Mouse (Mus musculus) bone marrow macrophage, adult 2 months (primary cell): ENCODE data around the gene Myh9. TPM values are rescaled to one million over a fixed set of nuclear protein-coding genes. Genes with fewer than 3 reads are reported as not detected.
A peak's percentile ranks its signal among the peaks of the same experiment; 100 is the strongest.

Experiments
- H3K27ac ChIP-seq: 2 replicates; pipeline ENCODE4 v1.5.1; 2012; ENCODE audit warnings: low read depth, low read length; ENCODE audit not compliant: insufficient read depth
- H3K4me1 ChIP-seq: 2 replicates; pipeline ENCODE4 v1.6.1; 2012; ENCODE audit warnings: low read length; ENCODE audit not compliant: control insufficient read depth, insufficient read depth
- H3K4me3 ChIP-seq: 2 replicates; pipeline ENCODE4 v1.5.1; 2012; ENCODE audit warnings: mild to moderate bottlenecking, low read length, moderate library complexity; ENCODE audit not compliant: insufficient read depth
- CTCF ChIP-seq: IDR thresholded peaks from 2 replicates; pipeline ENCODE4 v1.5.1; 2012; ENCODE audit warnings: low read depth, mild to moderate bottlenecking, low read length, moderate library complexity
- POLR2A ChIP-seq: IDR thresholded peaks from 2 replicates; pipeline ENCODE4 v1.6.1; 2012; ENCODE audit warnings: mild to moderate bottlenecking, low read depth, low read length, borderline replicate concordance
- polyA plus RNA-seq: library from polyadenylated mRNA; stranded (reverse); fragments of >200 nt; gene quantifications from 2 replicates; pipeline ENCODE4 v1.2.4, GENCODE M21; 2012; ENCODE audit not compliant: missing spikeins, insufficient read depth, insufficient read length

The Myh9 gene
- polyA plus RNA-seq, 1 experiment = 194 TPM

DNA sequence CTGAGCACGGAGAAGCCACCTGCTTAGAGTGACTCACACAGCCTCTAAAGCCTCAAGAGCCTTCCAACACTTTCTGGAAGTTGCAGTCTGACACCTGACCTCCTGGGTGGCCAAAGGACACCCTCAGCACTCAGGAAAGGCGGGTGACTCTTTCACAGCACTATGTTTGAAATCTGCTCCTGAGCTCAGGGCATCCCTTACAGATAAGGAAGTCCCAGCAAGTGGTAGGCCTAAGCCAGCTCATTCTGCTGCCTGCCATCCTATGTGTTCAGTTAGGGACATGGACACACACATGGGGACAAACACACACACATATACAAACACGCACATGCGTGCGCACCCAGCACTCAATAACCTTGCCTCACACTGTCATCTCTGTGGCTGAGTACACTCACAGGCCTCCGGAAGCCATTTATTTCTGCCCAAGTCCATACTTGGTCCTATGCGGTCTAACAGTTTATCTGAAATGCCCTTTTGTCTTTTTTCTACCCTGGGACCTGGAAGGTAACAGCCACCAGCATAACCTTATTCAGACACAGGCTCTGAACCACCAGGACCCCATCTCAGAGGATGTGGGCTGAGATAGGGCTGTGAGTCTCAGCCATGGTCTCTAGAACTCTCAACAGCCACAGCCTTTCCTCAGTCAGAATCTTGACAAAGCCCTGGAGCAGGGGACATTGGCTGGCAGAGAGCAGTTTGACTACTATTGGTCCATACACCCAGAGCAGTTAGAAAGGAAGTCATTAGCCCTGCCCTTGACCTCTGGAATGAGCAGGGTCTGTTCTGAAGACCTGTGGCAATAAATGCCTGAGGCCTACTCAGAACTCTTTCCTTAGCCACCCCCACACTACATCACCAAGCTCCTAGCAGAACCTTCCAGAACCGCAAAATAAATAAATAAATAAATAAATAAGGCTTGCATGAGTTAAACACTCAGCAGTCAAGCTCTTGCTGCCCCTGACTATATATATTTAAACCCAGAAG is 42.2 kb downstream of the Myh9 start:
- H3K4me3 ChIP-seq = no peak overlapping the region
- peak overlapping the region; percentile 45 for H3K27ac ChIP-seq
- TF ChIP-seq CTCF = no peak
- TF ChIP-seq POLR2A = no peak
- H3K4me1 ChIP-seq = peaks cover 72% of the 10 kb centered on the region

DNA sequence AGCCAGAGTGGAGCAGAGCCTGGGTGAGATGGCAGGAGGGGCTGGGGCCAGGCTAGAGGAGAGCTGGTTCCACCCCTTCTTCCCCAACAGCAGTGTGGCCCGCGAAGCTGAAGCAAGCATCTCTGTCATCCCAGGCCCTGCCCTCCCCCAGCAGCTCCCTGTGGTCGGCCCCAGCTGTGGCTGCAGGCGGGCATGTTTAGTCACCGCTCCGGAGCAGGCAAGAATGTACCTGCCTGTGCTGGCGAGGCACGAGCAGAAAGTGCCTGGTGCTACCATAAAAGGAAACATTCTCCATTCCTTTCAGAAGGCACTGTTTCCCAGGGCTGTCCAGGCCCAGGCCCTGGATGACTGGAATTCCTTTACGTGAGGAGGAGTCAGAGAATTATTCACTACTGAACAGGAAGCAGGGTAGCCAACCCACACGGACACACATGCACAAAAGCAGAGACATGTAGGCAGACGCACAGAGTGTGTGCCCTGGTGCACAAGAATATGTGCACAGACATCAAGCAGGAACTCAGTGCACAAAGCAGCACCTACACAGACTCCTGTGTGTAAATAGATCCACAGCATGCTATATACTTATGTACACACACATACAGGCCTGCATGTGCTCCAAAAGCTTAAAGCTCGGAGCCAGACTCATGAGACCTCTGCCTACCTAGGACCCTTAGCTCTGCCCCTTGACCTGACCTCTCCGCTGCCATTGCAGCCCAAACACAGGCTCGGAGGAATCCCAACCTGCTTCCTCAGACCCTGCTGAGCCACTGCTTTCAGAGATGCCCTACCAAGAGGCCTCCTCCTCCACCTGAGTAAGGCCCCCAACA is 43.1 kb downstream of the Myh9 start:
- TF ChIP-seq POLR2A (no peak), CTCF (no peak)
- Histone ChIP-seq H3K4me1 (peaks cover 63% of the 10 kb centered on the region), H3K4me3 (no peak overlapping the region), H3K27ac (peak overlapping the region; percentile 45)

DNA sequence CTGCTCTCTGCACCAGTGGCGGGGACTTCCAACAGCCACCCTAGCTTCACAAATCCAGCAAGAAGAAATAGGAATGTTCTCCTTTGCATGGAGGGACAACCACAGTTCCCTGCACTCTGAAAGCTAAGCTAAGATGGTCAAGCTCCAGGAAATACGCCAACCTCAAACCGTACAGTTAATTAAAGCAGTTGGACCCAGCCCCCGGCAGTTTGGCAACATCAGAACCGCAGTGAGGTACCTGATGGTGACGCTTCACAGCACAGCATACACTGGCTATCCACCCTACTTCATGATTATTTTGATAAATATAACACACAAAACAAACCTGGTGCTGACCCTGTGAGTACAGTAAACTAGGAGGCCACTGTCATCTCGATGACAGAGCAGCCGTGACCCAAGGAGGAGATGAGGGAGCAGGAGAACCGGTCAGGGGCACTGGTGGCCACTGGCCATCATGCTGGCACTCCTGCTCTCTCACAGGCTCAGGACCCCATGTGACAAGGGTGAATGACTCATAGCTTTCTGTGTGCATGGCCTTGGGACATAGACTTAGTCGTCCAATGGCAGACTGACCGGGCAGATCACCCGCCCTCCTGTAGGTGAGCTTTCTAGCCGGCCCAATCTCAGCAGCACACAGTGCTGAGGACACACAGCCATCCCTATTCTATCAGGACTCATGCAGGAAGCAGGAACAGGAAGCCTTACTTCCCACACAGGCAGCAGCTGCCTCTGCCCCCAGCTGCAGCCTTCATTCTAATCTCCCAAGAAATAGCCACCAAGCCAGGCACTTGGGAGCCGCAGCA is 44.2 kb downstream of the Myh9 start:
- TF ChIP-seq CTCF (no peak), POLR2A (no peak)
- Histone ChIP-seq H3K27ac (peak overlapping the region; percentile 45), H3K4me3 (no peak overlapping the region), H3K4me1 (peaks cover 52% of the 10 kb centered on the region)

DNA sequence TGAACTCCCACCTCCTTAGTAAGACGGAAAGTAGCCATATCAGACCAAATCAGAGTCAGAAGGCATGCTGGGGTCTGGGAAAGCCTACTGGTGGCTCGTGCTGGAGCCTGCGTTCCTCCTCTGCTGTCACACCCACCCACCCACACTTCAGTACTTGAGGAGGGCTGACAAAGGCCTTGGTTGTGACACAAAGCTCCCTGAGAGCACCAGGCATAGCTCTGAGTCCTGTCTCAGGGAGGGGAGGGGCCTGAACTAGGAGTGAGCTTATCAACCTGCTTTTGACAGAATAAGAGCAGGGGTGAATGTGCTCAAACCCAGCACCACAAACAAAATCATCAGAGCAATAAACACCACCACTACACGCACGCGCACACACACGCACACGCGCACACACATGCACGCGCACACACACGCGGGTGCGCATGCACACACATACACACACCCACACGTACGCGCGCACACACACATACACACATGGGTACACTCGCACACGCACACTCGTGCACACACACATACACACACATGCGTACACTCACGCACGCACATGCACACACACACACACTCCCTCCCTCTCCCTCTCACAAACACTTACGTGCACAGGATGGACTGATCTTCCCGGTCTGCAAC is 45.5 kb downstream of the Myh9 start:
- no peak overlapping the region for H3K4me3 ChIP-seq
- H3K27ac ChIP-seq = no peak overlapping the region
- TF ChIP-seq POLR2A (no peak), CTCF (no peak)
- H3K4me1 ChIP-seq = peaks cover 40% of the 10 kb centered on the region

DNA sequence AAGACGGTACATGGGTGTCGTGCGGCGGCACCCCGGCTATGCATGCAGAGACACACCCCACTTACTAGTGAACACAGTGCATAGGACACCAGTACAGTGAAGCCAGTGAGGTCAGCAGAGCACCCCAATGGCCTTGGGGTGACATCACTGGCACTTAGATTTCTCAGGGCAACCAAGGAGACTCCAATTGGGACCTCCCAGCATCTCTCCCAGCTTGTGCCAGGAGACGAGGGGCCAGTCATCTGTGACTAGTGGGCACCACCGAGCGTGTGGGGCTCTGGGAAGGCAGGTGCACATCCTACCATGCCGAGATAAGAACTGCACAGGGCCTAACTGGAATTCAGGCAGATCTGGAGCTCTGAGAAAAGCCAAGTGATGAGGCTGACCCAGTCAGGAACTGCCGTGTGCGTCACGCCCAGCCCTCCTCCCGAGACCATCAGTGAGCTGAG is 47.0 kb downstream of the Myh9 start:
- TF ChIP-seq POLR2A (no peak), CTCF (no peak)
- Histone ChIP-seq H3K27ac (no peak overlapping the region), H3K4me1 (peaks cover 26% of the 10 kb centered on the region), H3K4me3 (no peak overlapping the region)

DNA sequence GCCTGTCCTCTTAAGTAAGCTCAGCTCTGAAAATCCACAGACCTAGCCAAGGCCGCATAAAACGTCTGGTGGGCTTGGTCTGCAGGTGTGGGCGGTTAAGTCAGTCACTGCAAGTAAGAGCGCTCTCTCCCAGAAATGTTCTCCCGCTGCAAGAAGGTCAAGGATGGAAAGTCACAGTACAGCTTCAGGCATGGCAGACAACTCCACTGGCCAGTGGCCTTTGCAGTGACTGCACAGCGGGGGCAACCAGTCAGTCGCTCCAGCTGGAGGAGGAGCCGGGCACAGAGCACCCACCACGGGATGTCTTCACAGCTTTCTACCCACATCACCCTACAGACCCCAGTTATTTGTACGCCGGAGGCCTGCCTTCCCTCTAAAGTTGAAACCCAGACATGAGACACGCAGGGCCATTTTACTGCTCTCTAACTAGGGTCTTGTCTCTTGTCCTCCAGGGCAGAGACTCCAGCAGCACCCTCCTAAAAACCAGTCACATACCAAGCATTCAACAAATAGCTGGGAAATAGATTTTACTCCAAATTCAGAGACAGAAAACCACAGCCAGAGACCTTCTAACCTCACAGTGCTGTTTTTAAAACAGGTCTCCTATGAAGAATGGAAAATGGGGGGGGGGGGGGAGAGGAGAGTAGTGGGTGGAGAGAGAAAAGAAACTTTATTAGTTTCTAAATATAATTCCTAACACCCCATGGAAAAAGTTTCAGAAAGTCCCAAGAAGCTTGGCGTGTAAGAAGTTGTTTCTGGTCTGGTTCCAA is 47.7 kb downstream of the Myh9 start:
- no peak for TF ChIP-seq POLR2A
- TF ChIP-seq CTCF = no peak
- no peak overlapping the region for H3K27ac ChIP-seq
- peaks cover 20% of the 10 kb centered on the region for H3K4me1 ChIP-seq
- H3K4me3 ChIP-seq = no peak overlapping the region

DNA sequence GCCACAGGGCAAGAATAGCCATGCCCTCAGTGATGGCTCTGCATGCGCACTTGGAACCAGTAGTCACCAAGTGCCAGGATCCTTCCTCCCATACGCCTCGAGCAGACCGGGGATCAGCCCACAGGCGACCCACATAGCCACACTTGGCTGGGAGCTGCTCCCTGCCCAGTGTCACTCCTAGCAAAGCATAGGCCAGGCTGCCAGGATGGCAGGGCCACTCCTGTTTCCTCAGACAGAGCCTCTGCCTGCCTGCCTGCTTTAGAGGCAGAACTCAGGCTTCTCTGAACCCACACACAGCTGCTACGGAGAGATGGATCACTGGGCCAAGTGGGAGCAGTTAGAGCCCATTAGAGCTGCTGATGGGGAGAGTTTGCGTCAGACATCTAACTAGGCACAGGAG is 48.4 kb downstream of the Myh9 start:
- TF ChIP-seq POLR2A = no peak
- TF ChIP-seq CTCF = no peak
- H3K27ac ChIP-seq = no peak overlapping the region

DNA sequence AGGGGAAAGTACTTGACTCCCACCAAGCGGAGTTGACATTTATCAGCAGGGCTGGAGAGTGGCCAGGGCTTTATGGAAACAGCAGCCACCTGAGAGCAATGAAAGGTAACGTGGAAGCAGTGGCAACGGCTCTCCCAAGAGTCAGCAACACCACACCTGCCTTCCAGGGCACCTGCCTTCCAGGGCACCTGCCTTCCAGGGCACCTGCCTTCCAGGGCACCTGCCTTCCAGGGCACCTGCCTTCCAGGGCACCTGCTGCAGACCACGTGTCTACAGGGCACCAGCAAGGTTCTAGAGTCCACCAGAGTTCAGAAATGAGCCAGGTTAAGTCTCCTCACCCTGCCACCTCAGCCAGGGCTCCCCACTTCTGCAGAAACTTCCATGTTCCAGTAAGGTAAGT is 48.9 kb downstream of the Myh9 start:
- TF ChIP-seq CTCF = no peak
- TF ChIP-seq POLR2A = no peak
- Histone ChIP-seq H3K4me1 (peaks cover 8% of the 10 kb centered on the region), H3K4me3 (no peak overlapping the region), H3K27ac (no peak overlapping the region)

More for the DNA sequence above, 48.4 kb downstream of the Myh9 start:
- no peak overlapping the region for H3K4me3 ChIP-seq
- peaks cover 12% of the 10 kb centered on the region for H3K4me1 ChIP-seq
